Mouse (Mus musculus): ENCODE measurements around the gene Vax2. TPM values are rescaled to one million over a fixed set of nuclear protein-coding genes. Genes with fewer than 3 reads are reported as not detected.

Vax2 gene
- polyA plus RNA-seq, 1 experiment from 2014 or later: not detected

DNA sequence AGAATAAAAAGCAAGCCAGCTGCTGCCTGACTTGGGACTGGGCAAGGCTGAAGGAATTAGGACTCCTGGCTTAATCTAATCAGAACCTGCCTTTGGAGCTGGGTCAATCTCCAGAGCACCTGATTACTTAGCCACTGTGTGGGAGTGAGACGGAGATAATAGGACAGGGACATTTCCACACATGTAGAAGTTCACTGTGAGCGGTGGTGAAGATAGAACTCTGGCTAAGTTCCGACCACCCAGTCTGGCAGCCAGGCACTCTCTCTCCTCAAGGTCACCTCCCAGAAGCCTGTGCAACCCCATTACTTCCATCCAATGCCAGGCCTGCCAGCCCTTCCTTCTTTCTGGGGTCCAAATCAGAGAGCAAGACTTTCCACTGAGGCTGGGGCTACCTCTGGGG lies 55.9 kb downstream of the Vax2 start:
- H3K36me3 ChIP-seq (ENCODE audit: control insufficient read depth, insufficient read depth, low read length): peaks cover 37% of the 10 kb centered on the region
- no peak overlapping the region for H3K9ac ChIP-seq (ENCODE audit: low read length)
- H3K27ac ChIP-seq (replicated peaks in 1 of 2; ENCODE audit: control insufficient read depth in 1 of 2, insufficient read depth in 1 of 2, low read depth in 2 of 2, low read length in 2 of 2): peak overlapping the region in 1 of 2 experiments; percentile 11; a peak in 1 of 4 replicates
- H3K4me3 ChIP-seq (ENCODE audit: control insufficient read depth in 1 of 2, insufficient read depth in 1 of 2, low read depth in 1 of 2, low read length in 2 of 2): no peak overlapping the region
- WGBS: 28% methylated on average over 3 of the region's 3 CpGs
- no peak for ATAC-seq (ENCODE audit: insufficient number of reproducible peaks, insufficient read depth, low FRiP score, low read depth)
- no peaks in the 10 kb centered on the region for H3K9me3 ChIP-seq (ENCODE audit: control insufficient read depth, low read length)
- H3K4me2 ChIP-seq (ENCODE audit: low read length): no peak overlapping the region
- H3K4me1 ChIP-seq (ENCODE audit: control insufficient read depth in 2 of 2, insufficient read depth in 2 of 2, low read length in 2 of 2): peaks cover 13 to 19% of the 10 kb centered on the region in 2 experiments; a peak in 2 of 4 replicates
- peaks cover 17% of the 10 kb centered on the region for H3K27me3 ChIP-seq (ENCODE audit: control insufficient read depth, insufficient read depth, low read length)

- no peak for ATAC-seq (ENCODE audit: insufficient number of reproducible peaks, insufficient read depth, low FRiP score, low read depth)
- Histone ChIP-seq H3K9me3 (ENCODE audit: control insufficient read depth, low read length) (no peaks in the 10 kb centered on the region), H3K27me3 (ENCODE audit: control insufficient read depth, insufficient read depth, low read length) (peaks cover 7% of the 10 kb centered on the region), H3K27ac (replicated peaks in 1 of 2; ENCODE audit: control insufficient read depth in 1 of 2, insufficient read depth in 1 of 2, low read depth in 2 of 2, low read length in 2 of 2) (no peak overlapping the region), H3K9ac (ENCODE audit: low read length) (no peak overlapping the region), H3K36me3 (ENCODE audit: control insufficient read depth, insufficient read depth, low read length) (peaks cover 52% of the 10 kb centered on the region), H3K4me3 (ENCODE audit: control insufficient read depth in 1 of 2, insufficient read depth in 1 of 2, low read depth in 1 of 2, low read length in 2 of 2) (no peak overlapping the region), H3K4me2 (ENCODE audit: low read length) (no peak overlapping the region), H3K4me1 (ENCODE audit: control insufficient read depth in 2 of 2, insufficient read depth in 2 of 2, low read length in 2 of 2) (peaks cover 6 to 11% of the 10 kb centered on the region in 2 experiments; a peak in 2 of 4 replicates)
- WGBS: 63% methylated on average over 5 of the region's 5 CpGs
Observed at GRCm38 (mm10) chr6:83768485-83768884, 57.4 kb downstream of the Vax2 start.

DNA sequence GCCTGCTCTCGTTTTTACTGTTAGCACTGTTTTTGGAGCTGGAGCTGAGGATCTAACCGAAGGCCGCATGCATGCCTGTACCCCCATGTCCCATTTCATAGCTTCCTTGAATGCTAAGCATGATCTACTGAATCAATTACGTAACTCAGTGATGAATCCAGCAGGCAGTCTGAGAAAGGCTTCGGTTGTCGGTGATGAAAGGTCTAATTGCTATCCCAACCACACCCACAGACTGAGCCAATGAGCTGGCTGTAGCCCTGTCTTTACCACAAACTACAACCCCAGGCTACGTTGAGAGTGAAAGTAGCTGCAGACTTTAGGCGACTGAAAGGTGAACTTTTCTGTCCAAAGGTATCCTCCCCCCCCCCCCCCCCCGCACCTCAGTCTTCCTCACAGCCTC lies 63.1 kb downstream of the Vax2 start:
- H3K4me1 ChIP-seq (ENCODE audit: control insufficient read depth in 2 of 2, insufficient read depth in 2 of 2, low read length in 2 of 2): peaks cover 7 to 17% of the 10 kb centered on the region in 2 experiments; a peak in 3 of 4 replicates
- peaks cover 42% of the 10 kb centered on the region for H3K36me3 ChIP-seq (ENCODE audit: control insufficient read depth, insufficient read depth, low read length)
- no peak overlapping the region for H3K27ac ChIP-seq (replicated peaks in 1 of 2; ENCODE audit: control insufficient read depth in 1 of 2, insufficient read depth in 1 of 2, low read depth in 2 of 2, low read length in 2 of 2)
- peak overlapping the region; percentile 81 for H3K9ac ChIP-seq (ENCODE audit: low read length)
- 58% methylated on average over 9 of the region's 9 CpGs for WGBS
- H3K9me3 ChIP-seq (ENCODE audit: control insufficient read depth, low read length): no peaks in the 10 kb centered on the region
- peak overlapping the region; percentile 88 for H3K4me2 ChIP-seq (ENCODE audit: low read length)
- ATAC-seq (ENCODE audit: insufficient number of reproducible peaks, insufficient read depth, low FRiP score, low read depth): no peak
- peak overlapping the region in 1 of 2 experiments; percentile 63; a peak in 1 of 4 replicates for H3K4me3 ChIP-seq (ENCODE audit: control insufficient read depth in 1 of 2, insufficient read depth in 1 of 2, low read depth in 1 of 2, low read length in 2 of 2)
- H3K27me3 ChIP-seq (ENCODE audit: control insufficient read depth, insufficient read depth, low read length): no peaks in the 10 kb centered on the region

- Histone ChIP-seq H3K9ac (ENCODE audit: low read length) (peak overlapping the region; percentile 81), H3K27ac (replicated peaks in 1 of 2; ENCODE audit: control insufficient read depth in 1 of 2, insufficient read depth in 1 of 2, low read depth in 2 of 2, low read length in 2 of 2) (peak overlapping the region; percentile 69 to 88), H3K4me3 (ENCODE audit: control insufficient read depth in 1 of 2, insufficient read depth in 1 of 2, low read depth in 1 of 2, low read length in 2 of 2) (peak overlapping the region; percentile 63 to 78), H3K9me3 (ENCODE audit: control insufficient read depth, low read length) (no peaks in the 10 kb centered on the region), H3K36me3 (ENCODE audit: control insufficient read depth, insufficient read depth, low read length) (peaks cover 34% of the 10 kb centered on the region), H3K4me1 (ENCODE audit: control insufficient read depth in 2 of 2, insufficient read depth in 2 of 2, low read length in 2 of 2) (peaks cover 7 to 17% of the 10 kb centered on the region in 2 experiments; a peak in 3 of 4 replicates), H3K4me2 (ENCODE audit: low read length) (peak overlapping the region; percentile 88), H3K27me3 (ENCODE audit: control insufficient read depth, insufficient read depth, low read length) (no peaks in the 10 kb centered on the region)
- ATAC-seq (ENCODE audit: insufficient number of reproducible peaks, insufficient read depth, low FRiP score, low read depth): no peak; the same call in 1 of the 2 replicates
- WGBS: under 1% methylated on average over 14 of the region's 14 CpGs
Observed at GRCm38 (mm10) chr6:83774781-83775563, 63.9 kb downstream of the Vax2 start.

DNA sequence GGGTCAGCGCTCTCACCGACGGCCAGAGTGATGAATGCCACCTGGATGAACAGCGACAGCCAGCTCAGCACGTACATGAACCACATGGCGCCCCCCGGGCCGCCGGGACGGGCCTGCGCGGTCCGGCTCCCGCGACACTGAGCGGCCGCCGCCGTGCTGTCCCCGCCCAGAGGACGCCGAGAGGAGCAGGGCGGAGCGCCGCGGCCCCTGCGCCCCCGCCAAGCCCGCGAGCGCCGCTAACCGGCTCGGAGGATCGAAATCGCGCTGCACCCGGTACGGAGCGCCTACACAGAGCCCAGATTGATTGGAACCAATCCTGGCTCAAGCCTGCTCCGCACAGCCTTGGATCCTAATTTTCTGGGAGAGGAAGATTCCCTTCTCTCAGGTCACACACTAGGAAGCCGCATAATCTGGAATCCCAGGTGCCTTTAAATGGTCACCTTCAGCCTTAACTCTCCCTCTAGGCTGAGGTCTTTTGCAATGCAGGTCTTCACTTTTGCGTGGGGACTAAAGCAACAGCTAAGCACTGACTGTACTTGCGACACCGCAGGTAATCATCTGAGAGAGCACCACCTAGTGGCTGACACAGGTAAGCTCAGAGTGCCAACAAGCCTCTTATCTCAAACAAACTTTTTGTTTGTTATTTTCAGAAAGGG lies 64.7 kb downstream of the Vax2 start, which contains the start of gene Tex261:
Gene Tex261, minus strand, starts transcription at position 176 of the 656 bp plus-strand sequence.
- Histone ChIP-seq H3K9me3 (ENCODE audit: control insufficient read depth, low read length) (no peaks in the 10 kb centered on the region), H3K4me2 (ENCODE audit: low read length) (peak within 1 kb of the TSS; percentile 88), H3K27ac (replicated peaks in 1 of 2; ENCODE audit: control insufficient read depth in 1 of 2, insufficient read depth in 1 of 2, low read depth in 2 of 2, low read length in 2 of 2) (peak within 1 kb of the TSS; percentile 88 to 93), H3K36me3 (ENCODE audit: control insufficient read depth, insufficient read depth, low read length) (peaks cover 27% of the 10 kb centered on the region), H3K27me3 (ENCODE audit: control insufficient read depth, insufficient read depth, low read length) (no peaks in the 10 kb centered on the region), H3K4me3 (ENCODE audit: control insufficient read depth in 1 of 2, insufficient read depth in 1 of 2, low read depth in 1 of 2, low read length in 2 of 2) (peak within 1 kb of the TSS; percentile 63 to 78), H3K4me1 (ENCODE audit: control insufficient read depth in 2 of 2, insufficient read depth in 2 of 2, low read length in 2 of 2) (peaks cover 7 to 17% of the 10 kb centered on the region in 2 experiments; a peak in 3 of 4 replicates), H3K9ac (ENCODE audit: low read length) (peak within 1 kb of the TSS; percentile 81)
- peak; percentile 92 for ATAC-seq (ENCODE audit: insufficient number of reproducible peaks, insufficient read depth, low FRiP score, low read depth)
- WGBS: 1% methylated on average over 36 of the region's 45 CpGs

DNA sequence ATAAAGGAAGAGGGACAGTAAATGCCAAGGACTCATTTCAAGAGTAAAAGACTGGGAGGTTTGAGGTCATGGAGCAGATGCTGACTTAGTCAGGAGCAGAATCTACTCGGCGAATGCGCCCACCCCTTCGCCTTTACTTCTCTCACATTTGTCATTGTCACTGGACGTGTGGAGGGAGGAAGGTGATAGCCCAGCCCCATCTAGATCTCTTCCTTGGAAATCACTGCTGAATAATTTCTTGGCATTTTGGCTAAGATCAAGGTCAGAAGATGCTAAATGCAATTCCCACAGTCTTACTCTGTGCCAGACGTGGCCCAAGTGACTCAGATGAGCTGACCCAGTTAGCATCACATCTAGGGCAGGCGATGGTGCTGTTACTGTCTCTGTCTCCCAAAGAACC lies 67.2 kb downstream of the Vax2 start:
- no peak overlapping the region for H3K9ac ChIP-seq (ENCODE audit: low read length)
- H3K36me3 ChIP-seq (ENCODE audit: control insufficient read depth, insufficient read depth, low read length): peaks cover 2% of the 10 kb centered on the region
- no peak overlapping the region for H3K4me3 ChIP-seq (ENCODE audit: control insufficient read depth in 1 of 2, insufficient read depth in 1 of 2, low read depth in 1 of 2, low read length in 2 of 2)
- H3K27me3 ChIP-seq (ENCODE audit: control insufficient read depth, insufficient read depth, low read length): no peaks in the 10 kb centered on the region
- H3K4me1 ChIP-seq (ENCODE audit: control insufficient read depth in 2 of 2, insufficient read depth in 2 of 2, low read length in 2 of 2): peaks cover 7 to 17% of the 10 kb centered on the region in 2 experiments; a peak in 3 of 4 replicates
- no peak overlapping the region for H3K27ac ChIP-seq (replicated peaks in 1 of 2; ENCODE audit: control insufficient read depth in 1 of 2, insufficient read depth in 1 of 2, low read depth in 2 of 2, low read length in 2 of 2)
- no peak overlapping the region for H3K4me2 ChIP-seq (ENCODE audit: low read length)
- no peaks in the 10 kb centered on the region for H3K9me3 ChIP-seq (ENCODE audit: control insufficient read depth, low read length)
- ATAC-seq (ENCODE audit: insufficient number of reproducible peaks, insufficient read depth, low FRiP score, low read depth): no peak
- 81% methylated on average over 7 of the region's 7 CpGs for WGBS

- Histone ChIP-seq H3K4me2 (ENCODE audit: low read length) (no peak overlapping the region), H3K27ac (replicated peaks in 1 of 2; ENCODE audit: control insufficient read depth in 1 of 2, insufficient read depth in 1 of 2, low read depth in 2 of 2, low read length in 2 of 2) (no peak overlapping the region), H3K9me3 (ENCODE audit: control insufficient read depth, low read length) (no peaks in the 10 kb centered on the region), H3K4me1 (ENCODE audit: control insufficient read depth in 2 of 2, insufficient read depth in 2 of 2, low read length in 2 of 2) (peaks cover 6 to 13% of the 10 kb centered on the region in 2 experiments; a peak in 3 of 4 replicates), H3K36me3 (ENCODE audit: control insufficient read depth, insufficient read depth, low read length) (no peaks in the 10 kb centered on the region), H3K9ac (ENCODE audit: low read length) (no peak overlapping the region), H3K27me3 (ENCODE audit: control insufficient read depth, insufficient read depth, low read length) (no peaks in the 10 kb centered on the region), H3K4me3 (ENCODE audit: control insufficient read depth in 1 of 2, insufficient read depth in 1 of 2, low read depth in 1 of 2, low read length in 2 of 2) (no peak overlapping the region)
- WGBS: 10% methylated on average over 5 of the region's 5 CpGs
- no peak for ATAC-seq (ENCODE audit: insufficient number of reproducible peaks, insufficient read depth, low FRiP score, low read depth)
Observed at GRCm38 (mm10) chr6:83779026-83779425, 68.0 kb downstream of the Vax2 start.
